Mouse (Mus musculus): ENCODE measurements at regions not wholly inside any gene's neighbourhood (a gene's known extent, or its start where the extent isn't known, plus 50 kb on each side); places are given as distances from the start of the nearest gene placed in this dataset.

DNA sequence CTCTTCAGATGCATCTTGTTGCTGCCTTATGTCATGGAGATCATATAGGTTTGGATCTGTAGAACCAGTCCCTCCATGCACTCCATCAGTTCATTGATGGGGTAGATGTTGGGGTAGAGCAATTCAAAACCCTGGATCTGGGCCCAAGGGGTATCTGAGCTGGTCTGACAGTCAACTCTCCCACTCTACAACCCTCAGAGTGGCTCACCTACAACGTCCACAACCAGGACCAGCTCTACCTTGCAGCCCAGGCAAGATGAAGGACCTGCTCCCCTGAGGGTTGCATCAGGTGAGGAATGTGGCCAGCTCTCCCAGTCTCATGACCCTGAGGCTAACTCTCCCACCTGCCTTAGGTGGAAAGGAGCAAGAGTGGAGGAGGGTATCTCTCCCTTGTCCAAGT, 256.9 kb downstream of the Foxa2 start:
- TF ChIP-seq POLR2A (IDR thresholded peaks at IDR 0.05; ENCODE audit: control insufficient read depth, low read depth, low read length) (no peak), CTCF (IDR thresholded peaks at IDR 0.05; ENCODE audit: control insufficient read depth, insufficient read depth, insufficient replicate concordance, low read depth, low read length) (no peak)

Measured in testis, adult 2 months (tissue).